Mouse (Mus musculus) natural killer cell, adult 2 months (primary cell): Measurements from ENCODE around the gene Zfp36l2.
A peak's percentile ranks its signal among the peaks of the same experiment; 100 is the strongest.
"Not testable (repeated sequence)": the region's sequence is repeated elsewhere in the genome, so short reads cannot be mapped to it uniquely, and the experiment has no call there.

Experiments
- DNase-seq, 2 experiments: peaks; one replicate each; pipeline ENCODE4 v3.0.0; 2022; ENCODE audit warnings: low spot score in 2 of 2

Zfp36l2 gene

GRCm38 (mm10) chr17:84187727-84188373 lies at the start of gene Zfp36l2:
TSS of gene Zfp36l2 (minus strand) at chr17:84187947.
- peak; percentile 93 to 94 for DNase-seq

- no peak for DNase-seq
Measured at GRCm38 (mm10) chr17:84236781-84237557, 49.2 kb upstream of the Zfp36l2 start.

GRCm38 (mm10) chr17:84235399-84235928 lies 47.7 kb upstream of the Zfp36l2 start:
- DNase-seq: no peak

- DNase-seq: not testable (repeated sequence)
Measured at GRCm38 (mm10) chr17:84234785-84235184, 47.0 kb upstream of the Zfp36l2 start.

- DNase-seq: no peak
Measured at GRCm38 (mm10) chr17:84233758-84234157, 46.0 kb upstream of the Zfp36l2 start.

- DNase-seq: peak; percentile 12 to 41
Measured at GRCm38 (mm10) chr17:84231361-84231760, 43.6 kb upstream of the Zfp36l2 start.

GRCm38 (mm10) chr17:84228223-84228622 lies 40.5 kb upstream of the Zfp36l2 start:
- no peak for DNase-seq

- no peak for DNase-seq
Measured at GRCm38 (mm10) chr17:84226681-84227080, 38.9 kb upstream of the Zfp36l2 start.

- DNase-seq: peak; percentile 64 to 80
Measured at GRCm38 (mm10) chr17:84226231-84226630, 38.5 kb upstream of the Zfp36l2 start.

- no peak for DNase-seq
Measured at GRCm38 (mm10) chr17:84224217-84224887, 36.6 kb upstream of the Zfp36l2 start.

GRCm38 (mm10) chr17:84218841-84219240 lies 31.1 kb upstream of the Zfp36l2 start:
- DNase-seq: not testable (repeated sequence)

- DNase-seq: no peak
Measured at GRCm38 (mm10) chr17:84217696-84218095, 29.9 kb upstream of the Zfp36l2 start.

GRCm38 (mm10) chr17:84215264-84215960 lies 27.7 kb upstream of the Zfp36l2 start:
- no peak for DNase-seq

GRCm38 (mm10) chr17:84213464-84213863 lies 25.7 kb upstream of the Zfp36l2 start:
- DNase-seq: no peak

GRCm38 (mm10) chr17:84207611-84208010 lies 19.9 kb upstream of the Zfp36l2 start:
- DNase-seq: no peak

- no peak for DNase-seq
Measured at GRCm38 (mm10) chr17:84206239-84206638, 18.5 kb upstream of the Zfp36l2 start.

- no peak for DNase-seq
Measured at GRCm38 (mm10) chr17:84204962-84205361, 17.2 kb upstream of the Zfp36l2 start.

GRCm38 (mm10) chr17:84203340-84203739 lies 15.6 kb upstream of the Zfp36l2 start:
- DNase-seq: no peak

GRCm38 (mm10) chr17:84201183-84201582 lies 13.4 kb upstream of the Zfp36l2 start:
- no peak for DNase-seq

- DNase-seq: no peak
Measured at GRCm38 (mm10) chr17:84197912-84198344, 10.2 kb upstream of the Zfp36l2 start.

- DNase-seq: no peak
Measured at GRCm38 (mm10) chr17:84196329-84196728, 8.6 kb upstream of the Zfp36l2 start.

- peak in 1 of 2 experiments; percentile 36 for DNase-seq
Measured at GRCm38 (mm10) chr17:84195835-84196234, 8.1 kb upstream of the Zfp36l2 start.
